ENCODE assay signal across 9 mouse cellular contexts in genomic region chr5:21434148-21434929, GRCm38 (mm10). TPM values are rescaled to one million over a fixed set of nuclear protein-coding genes. Genes with fewer than 3 reads are reported as not detected.
A peak's percentile ranks its signal among the peaks of the same experiment; 100 is the strongest.
DNase-seq lines count a peak whose midpoint lies in the region; ATAC-seq and TF ChIP-seq lines count a peak whose summit lies in the region.
"Had no signal": no experiment of that assay in that cellular context is flagged by ENCODE, and none has a peak within 500 bp of the region (broad histone marks: within the 10 kb centered on the region; RNA-seq: fewer than 3 reads in every experiment).

No protein-coding gene starts in this region.

- no peak overlapping the region for H3K9ac ChIP-seq in kidney, embryonic 16.5 days (replicated peaks; ENCODE audit: low read length)
- no peak overlapping the region for H3K9ac ChIP-seq in intestine, embryonic 15.5 days
- no peak overlapping the region for H3K9ac ChIP-seq in stomach, embryonic 15.5 days

- no peak overlapping the region for H3K4me2 ChIP-seq in kidney, embryonic 16.5 days (replicated peaks; ENCODE audit: low read depth, low read length)
- H3K4me2 ChIP-seq in intestine, embryonic 15.5 days (replicated peaks), result no peak overlapping the region
- H3K4me2 ChIP-seq in stomach, embryonic 15.5 days, result no peak overlapping the region

- H3K27me3 ChIP-seq in kidney, embryonic 16.5 days (ENCODE audit: insufficient read depth, low read length), result no peaks in the 10 kb centered on the region
- H3K27me3 ChIP-seq in E14TG2a.4 (ENCODE audit: insufficient read depth, low read length), result no peaks in the 10 kb centered on the region
- no peaks in the 10 kb centered on the region for H3K27me3 ChIP-seq in intestine, embryonic 15.5 days (replicated peaks)
- H3K27me3 ChIP-seq in stomach, embryonic 15.5 days (replicated peaks), result no peaks in the 10 kb centered on the region

- H3K4me1 ChIP-seq in kidney, embryonic 16.5 days (ENCODE audit: insufficient read depth, low read length), result no peaks in the 10 kb centered on the region
- H3K4me1 ChIP-seq in E14TG2a.4 (replicated peaks; ENCODE audit: low read depth, low read length), result peaks cover 4% of the 10 kb centered on the region; the same call in 1 of the 2 replicates
- no peaks in the 10 kb centered on the region for H3K4me1 ChIP-seq in intestine, embryonic 15.5 days (replicated peaks)
- no peaks in the 10 kb centered on the region for H3K4me1 ChIP-seq in stomach, embryonic 15.5 days

- WGBS in kidney, embryonic 16.5 days, result 67% methylated on average over 11 of the region's 11 CpGs
- 68% methylated on average over 11 of the region's 11 CpGs for WGBS in intestine, embryonic 15.5 days
- 71% methylated on average over 11 of the region's 11 CpGs for WGBS in stomach, embryonic 15.5 days

- no peak overlapping the region for H3K27ac ChIP-seq in kidney, embryonic 16.5 days (ENCODE audit: low read length)
- no peak overlapping the region for H3K27ac ChIP-seq in intestine, embryonic 15.5 days
- no peak overlapping the region for H3K27ac ChIP-seq in stomach, embryonic 15.5 days

- H3K4me3 ChIP-seq in kidney, embryonic 16.5 days (ENCODE audit: low read length), result no peak overlapping the region
- H3K4me3 ChIP-seq in E14TG2a.4 (replicated peaks; ENCODE audit: low read length), result no peak overlapping the region
- no peak overlapping the region for H3K4me3 ChIP-seq in intestine, embryonic 15.5 days (replicated peaks)
- H3K4me3 ChIP-seq in stomach, embryonic 15.5 days (replicated peaks), result no peak overlapping the region

- peak; percentile 15; the same call in 1 of the 2 replicates for TF ChIP-seq CTCF in E14TG2a.4 (conservative IDR thresholded peaks at IDR 0.05; ENCODE audit: low read length)

- ATAC-seq in kidney, embryonic 16.5 days (ENCODE audit: low FRiP score, low TSS enrichment), result peak; percentile 67; the same call in 1 of the 2 replicates
- ATAC-seq in intestine, embryonic 15.5 days, result 0 out of 2 replicates have a peak, but pooled peaks have one; percentile 61
- ATAC-seq in stomach, embryonic 15.5 days (ENCODE audit: insufficient read depth, low FRiP score, low read depth), result peak; percentile 66; the same call in 1 of the 2 replicates

- H3K36me3 ChIP-seq in kidney, embryonic 16.5 days (ENCODE audit: insufficient read depth, low read length), result no peaks in the 10 kb centered on the region
- H3K36me3 ChIP-seq in E14TG2a.4 (ENCODE audit: insufficient read depth, low read length), result peaks cover 35% of the 10 kb centered on the region
- H3K36me3 ChIP-seq in intestine, embryonic 15.5 days, result no peaks in the 10 kb centered on the region
- no peaks in the 10 kb centered on the region for H3K36me3 ChIP-seq in stomach, embryonic 15.5 days

- H3K9me3 ChIP-seq in kidney, embryonic 16.5 days (ENCODE audit: low read length), result no peaks in the 10 kb centered on the region
- no peaks in the 10 kb centered on the region for H3K9me3 ChIP-seq in E14TG2a.4 (ENCODE audit: low read length)
- H3K9me3 ChIP-seq in intestine, embryonic 15.5 days, result no peaks in the 10 kb centered on the region
- no peaks in the 10 kb centered on the region for H3K9me3 ChIP-seq in stomach, embryonic 15.5 days

- DNase-seq in kidney, adult 8-10 months, result no peak
- peak; percentile 46 for DNase-seq in cerebellum, adult 8-10 months
- DNase-seq in frontal cortex, postnatal 10 days (ENCODE audit: low spot score in 2 of 2), result no peak
- no peak for DNase-seq in urinary bladder, postnatal 25 days (ENCODE audit: low spot score)

RNA-seq across cellular contexts. Expression of gene Fam185a, which starts 9.6 kb away (rescaled TPM):
- 6.0 and 7.7 TPM in 2 replicates for polyA plus RNA-seq in kidney, embryonic 16.5 days (2015; fragmentation: Nextera tagmentation; extraction: Ambion mirVana)
- 9.7 and 10.4 TPM in 2 replicates for polyA plus RNA-seq in intestine, embryonic 15.5 days (2015; fragmentation: Nextera tagmentation; extraction: Ambion mirVana)
- 8.8 and 9.0 TPM in 2 replicates for polyA plus RNA-seq in stomach, embryonic 15.5 days (2015; fragmentation: Nextera tagmentation; extraction: Ambion mirVana)

RNA-seq across cellular contexts. Expression of gene Ccdc146, which starts 9.9 kb away (rescaled TPM):
- polyA plus RNA-seq in kidney, embryonic 16.5 days (2015; fragmentation: Nextera tagmentation; extraction: Ambion mirVana), result 0.27 TPM in 1 of 2 replicates, not detected in the other
- 0.24 TPM in 2 replicates for polyA plus RNA-seq in intestine, embryonic 15.5 days (2015; fragmentation: Nextera tagmentation; extraction: Ambion mirVana)
- polyA plus RNA-seq in stomach, embryonic 15.5 days (2015; fragmentation: Nextera tagmentation; extraction: Ambion mirVana), result 0.35 and 0.62 TPM in 2 replicates
- polyA plus RNA-seq: liver, adult 2 months had no signal
